Mouse (Mus musculus) lung, postnatal 25 days (tissue): ENCODE measurements at regions not wholly inside any gene's neighbourhood (a gene's known extent, or its start where the extent isn't known, plus 50 kb on each side); places are given as distances from the start of the nearest gene placed in this dataset.
A peak's percentile ranks its signal among the peaks of the same experiment; 100 is the strongest.

Source experiments
- DNase-seq: peaks from one replicate; pipeline ENCODE4 v3.0.0; 2022; ENCODE audit warnings: low spot score

- DNase-seq: no peak
These were observed 134.7 kb upstream of the Fstl4 start for GRCm38 (mm10) chr11:52629776-52630175.

GRCm38 (mm10) chr11:52631579-52631978 is 132.9 kb upstream of the Fstl4 start:
- no peak for DNase-seq

GRCm38 (mm10) chr11:52634189-52634588 is 130.2 kb upstream of the Fstl4 start:
- no peak for DNase-seq

- no peak for DNase-seq
These were observed 128.6 kb upstream of the Fstl4 start for GRCm38 (mm10) chr11:52635716-52636389.

GRCm38 (mm10) chr11:52638939-52639338 is 125.5 kb upstream of the Fstl4 start:
- no peak for DNase-seq

GRCm38 (mm10) chr11:52641725-52642338 is 122.6 kb upstream of the Fstl4 start:
- DNase-seq: no peak

GRCm38 (mm10) chr11:52644081-52644768 is 120.2 kb upstream of the Fstl4 start:
- DNase-seq: no peak

GRCm38 (mm10) chr11:52648176-52648839 is 116.1 kb upstream of the Fstl4 start:
- no peak for DNase-seq

- no peak for DNase-seq
These were observed 115.5 kb upstream of the Fstl4 start for GRCm38 (mm10) chr11:52648849-52649400.

- no peak for DNase-seq
These were observed 109.8 kb upstream of the Fstl4 start for GRCm38 (mm10) chr11:52654640-52655039.

- DNase-seq: no peak
These were observed 108.5 kb upstream of the Fstl4 start for GRCm38 (mm10) chr11:52655720-52656474.

- DNase-seq: no peak
These were observed 103.2 kb upstream of the Fstl4 start for GRCm38 (mm10) chr11:52661234-52661633.

- DNase-seq: no peak
These were observed 102.4 kb upstream of the Fstl4 start for GRCm38 (mm10) chr11:52661894-52662593.

GRCm38 (mm10) chr11:52665343-52665742 is 99.1 kb upstream of the Fstl4 start:
- no peak for DNase-seq

GRCm38 (mm10) chr11:52675022-52675421 is 89.4 kb upstream of the Fstl4 start:
- no peak for DNase-seq

- no peak for DNase-seq
These were observed 86.2 kb upstream of the Fstl4 start for GRCm38 (mm10) chr11:52678259-52678658.

- no peak for DNase-seq
These were observed 79.0 kb upstream of the Fstl4 start for GRCm38 (mm10) chr11:52685436-52685835.

GRCm38 (mm10) chr11:52692701-52693100 is 71.7 kb upstream of the Fstl4 start:
- DNase-seq: no peak

GRCm38 (mm10) chr11:52701682-52702081 is 62.8 kb upstream of the Fstl4 start:
- no peak for DNase-seq

- peak; percentile 10 for DNase-seq
These were observed 61.0 kb upstream of the Fstl4 start for GRCm38 (mm10) chr11:52703391-52703790.
